ENCODE assay signal across 11 mouse cellular contexts in the genomic region with DNA sequence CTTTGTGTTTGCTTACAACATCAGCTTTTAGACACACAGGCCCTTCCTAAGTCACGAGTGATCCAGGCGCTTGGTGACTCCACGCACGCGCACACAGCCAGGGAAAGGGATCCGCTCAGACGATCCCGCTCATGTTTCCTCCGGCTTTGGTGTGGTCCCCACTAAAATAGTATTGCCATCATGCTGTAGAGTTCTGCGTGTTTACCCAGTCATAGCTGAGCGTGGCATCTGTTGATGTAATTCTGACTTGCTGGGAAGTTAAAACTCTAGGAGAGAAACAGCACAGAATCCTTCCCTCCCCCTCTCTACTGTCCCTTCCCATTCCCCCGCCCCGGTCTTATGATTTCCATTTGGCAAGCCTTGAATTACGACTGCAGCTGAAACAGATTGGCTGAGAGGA. TPM values are rescaled to one million over a fixed set of nuclear protein-coding genes. Genes with fewer than 3 reads are reported as not detected.
DNase-seq lines count a peak whose midpoint lies in the region; ATAC-seq and TF ChIP-seq lines count a peak whose summit lies in the region.
"Had no signal": no experiment of that assay in that cellular context is flagged by ENCODE, and none has a peak within 500 bp of the region (broad histone marks: within the 10 kb centered on the region; RNA-seq: fewer than 3 reads in every experiment).

No protein-coding gene starts in this region.

- peak; percentile 50; the same call in 1 of the 2 replicates for ATAC-seq in embryonic facial prominence, embryonic 14.5 days (ENCODE audit: low read depth)
- ATAC-seq in midbrain, postnatal 0 days (ENCODE audit: low FRiP score): no peak

- peak overlapping the region; percentile 30; the same call in 1 of the 2 replicates for H3K9ac ChIP-seq in embryonic facial prominence, embryonic 14.5 days (ENCODE audit: low read depth, low read length)
- H3K9ac ChIP-seq in midbrain, postnatal 0 days (replicated peaks; ENCODE audit: low read length, poor library complexity, severe bottlenecking): no peak overlapping the region
- H3K9ac ChIP-seq: hindbrain, embryonic 14.5 days; limb, embryonic 13.5 days had no signal

- H3K4me2 ChIP-seq in embryonic facial prominence, embryonic 14.5 days (ENCODE audit: low read depth, low read length): peak overlapping the region; percentile 32
- H3K4me2 ChIP-seq in midbrain, postnatal 0 days (ENCODE audit: low read depth, low read length, poor library complexity, severe bottlenecking): no peak overlapping the region
- H3K4me2 ChIP-seq: hindbrain, embryonic 14.5 days; limb, embryonic 13.5 days had no signal

- TF ChIP-seq POLR2A in thymus, adult 2 months (IDR thresholded peaks at IDR 0.05; ENCODE audit: control insufficient read depth, extremely low read depth, insufficient read depth, low read length, poor library complexity): no peak

- H3K4me1 ChIP-seq in embryonic facial prominence, embryonic 14.5 days (ENCODE audit: control insufficient read depth, insufficient read depth, low read length): no peaks in the 10 kb centered on the region; the same call in 1 of the 2 replicates
- H3K4me1 ChIP-seq in thymus, adult 2 months (replicated peaks; ENCODE audit: control insufficient read depth, insufficient read depth, low read length): peaks cover 63% of the 10 kb centered on the region
- H3K4me1 ChIP-seq in midbrain, postnatal 0 days (ENCODE audit: insufficient read depth, low read length): no peaks in the 10 kb centered on the region

- peak overlapping the region; percentile 12; the same call in 1 of the 2 replicates for H3K4me3 ChIP-seq in embryonic facial prominence, embryonic 14.5 days (ENCODE audit: low read depth, low read length)
- H3K4me3 ChIP-seq in thymus, adult 2 months (ENCODE audit: control insufficient read depth, insufficient read depth, low read length): no peak overlapping the region
- H3K4me3 ChIP-seq in midbrain, postnatal 0 days (ENCODE audit: low read depth, low read length): no peak overlapping the region
- H3K4me3 ChIP-seq: limb, embryonic 13.5 days had no signal

- peak; percentile 22 to 32 for DNase-seq in kidney, postnatal 4 days
- DNase-seq in kidney, postnatal 14 days: no peak
- DNase-seq in embryonic facial prominence, embryonic 14.5 days (ENCODE audit: low spot score): peak; percentile 68
- peak; percentile 66 to 68 for DNase-seq in frontal cortex, postnatal 36 days (ENCODE audit: low spot score in 2 of 2)
- peak; percentile 63 to 64 for DNase-seq in right cerebral cortex, adult 2 months (ENCODE audit: low spot score in 2 of 2)
- no peak for DNase-seq in thymus, adult 2 months
- no peak for DNase-seq in midbrain, postnatal 0 days (ENCODE audit: low spot score)
- DNase-seq: heart, adult 18-20 months had no signal

- WGBS in embryonic facial prominence, embryonic 14.5 days: 46% methylated on average over 14 of the region's 14 CpGs
- 92% methylated on average over 14 of the region's 14 CpGs for WGBS in thymus, adult 2 months
- WGBS in midbrain, postnatal 0 days: 71% methylated on average over 14 of the region's 14 CpGs

- peak overlapping the region; percentile 65 for H3K27ac ChIP-seq in embryonic facial prominence, embryonic 14.5 days (replicated peaks; ENCODE audit: low read depth, low read length)
- no peak overlapping the region for H3K27ac ChIP-seq in thymus, adult 2 months (ENCODE audit: control insufficient read depth, insufficient read depth, low read length)
- no peak overlapping the region for H3K27ac ChIP-seq in midbrain, postnatal 0 days (ENCODE audit: low read depth, low read length)
- H3K27ac ChIP-seq: hindbrain, embryonic 14.5 days; limb, embryonic 13.5 days had no signal

- no peaks in the 10 kb centered on the region for H3K36me3 ChIP-seq in embryonic facial prominence, embryonic 14.5 days (ENCODE audit: control insufficient read depth, insufficient read depth, low read length)
- no peaks in the 10 kb centered on the region for H3K36me3 ChIP-seq in thymus, adult 2 months (ENCODE audit: control insufficient read depth, insufficient read depth, low read length)
- H3K36me3 ChIP-seq in midbrain, postnatal 0 days (ENCODE audit: insufficient read depth, low read length): no peaks in the 10 kb centered on the region
- H3K36me3 ChIP-seq: limb, embryonic 13.5 days had no signal

- H3K27me3 ChIP-seq in embryonic facial prominence, embryonic 14.5 days (replicated peaks; ENCODE audit: control insufficient read depth, insufficient read depth, low read length): no peaks in the 10 kb centered on the region
- H3K27me3 ChIP-seq in thymus, adult 2 months (ENCODE audit: control insufficient read depth, insufficient read depth, low read length): no peaks in the 10 kb centered on the region
- no peaks in the 10 kb centered on the region; the same call in 1 of the 2 replicates for H3K27me3 ChIP-seq in midbrain, postnatal 0 days (ENCODE audit: insufficient read depth, low read length)
- H3K27me3 ChIP-seq: limb, embryonic 13.5 days had no signal

- no peaks in the 10 kb centered on the region for H3K9me3 ChIP-seq in embryonic facial prominence, embryonic 14.5 days (ENCODE audit: control insufficient read depth, low read length)
- no peaks in the 10 kb centered on the region for H3K9me3 ChIP-seq in midbrain, postnatal 0 days (ENCODE audit: low read length)
- H3K9me3 ChIP-seq: limb, embryonic 13.5 days; megakaryocyte, embryonic 14.5 days had no signal

- no peak for TF ChIP-seq CTCF in thymus, adult 2 months (IDR thresholded peaks at IDR 0.05; ENCODE audit: borderline replicate concordance, control insufficient read depth, extremely low read depth, insufficient read depth, low read length, poor library complexity)
- TF ChIP-seq CTCF in midbrain, postnatal 0 days (IDR thresholded peaks at IDR 0.05): no peak

RNA-seq across cellular contexts. Expression of gene Tgfbr1, which starts 40.3 kb away (rescaled TPM):
- 48.6 and 50.3 TPM in 2 replicates for polyA plus RNA-seq in embryonic facial prominence, embryonic 14.5 days (2014; fragmentation: Nextera tagmentation; extraction: Ambion mirVana)
- 13.2 and 17.8 TPM in 2 replicates for polyA plus RNA-seq in thymus, adult 2 months (2012; rRNA removed)
- 30.7 and 46.3 TPM in 2 replicates for total RNA-seq in midbrain, postnatal 0 days (2014; rRNA removed)
- polyA plus RNA-seq in midbrain, postnatal 0 days (2015; fragmentation: Nextera tagmentation; extraction: Ambion mirVana): 15.0 and 16.1 TPM in 2 replicates

Comparison
In these comparisons a context has a peak if more than half of its experiments do, and no peak if none do; other contexts are left out.
1. DNase-seq: peak in kidney, postnatal 4 days (2 of 2), embryonic facial prominence, embryonic 14.5 days (single experiment), frontal cortex, postnatal 36 days (2 of 2) and right cerebral cortex, adult 2 months (2 of 2); none in kidney, postnatal 14 days (single experiment), thymus, adult 2 months (single experiment) and midbrain, postnatal 0 days (single experiment).